Mouse (Mus musculus) spleen, adult 18-20 months (tissue): ENCODE measurements around the gene Rmnd1.

Experiments
- DNase-seq, 2 experiments: peaks; one replicate each; pipeline ENCODE4 v3.0.0; 2022; ENCODE audit warnings: mixed read lengths in 2 of 2

The Rmnd1 gene

GRCm38 (mm10) chr10:4390550-4390949, 41.6 kb downstream of the Rmnd1 start:
- DNase-seq, result no peak

GRCm38 (mm10) chr10:4389461-4390112, 42.6 kb downstream of the Rmnd1 start:
- DNase-seq, result no peak

- no peak for DNase-seq
These were observed 43.2 kb downstream of the Rmnd1 start for GRCm38 (mm10) chr10:4389036-4389435.

- DNase-seq, result no peak
These were observed 43.8 kb downstream of the Rmnd1 start for GRCm38 (mm10) chr10:4388384-4388745.

GRCm38 (mm10) chr10:4387701-4388383, 44.3 kb downstream of the Rmnd1 start, which contains the start of gene Zbtb2:
Zbtb2 (minus strand) TSS chr10:4388108.
- peak; percentile 57 to 62 for DNase-seq

GRCm38 (mm10) chr10:4386609-4387591, 45.3 kb downstream of the Rmnd1 start:
- DNase-seq, result peak; percentile 92 to 93

GRCm38 (mm10) chr10:4384244-4384643, 47.9 kb downstream of the Rmnd1 start:
- no peak for DNase-seq

GRCm38 (mm10) chr10:4380748-4381147, 51.4 kb downstream of the Rmnd1 start:
- DNase-seq, result no peak

- no peak for DNase-seq
These were observed 55.3 kb downstream of the Rmnd1 start for GRCm38 (mm10) chr10:4376931-4377330.

- no peak for DNase-seq
These were observed 55.7 kb downstream of the Rmnd1 start for GRCm38 (mm10) chr10:4376461-4376860.

GRCm38 (mm10) chr10:4375267-4375666, 56.9 kb downstream of the Rmnd1 start:
- DNase-seq, result no peak

GRCm38 (mm10) chr10:4374734-4375133, 57.5 kb downstream of the Rmnd1 start:
- no peak for DNase-seq

GRCm38 (mm10) chr10:4374239-4374638, 57.9 kb downstream of the Rmnd1 start:
- DNase-seq, result no peak

GRCm38 (mm10) chr10:4373558-4373957, 58.6 kb downstream of the Rmnd1 start:
- DNase-seq, result no peak

GRCm38 (mm10) chr10:4372011-4372410, 60.2 kb downstream of the Rmnd1 start:
- no peak for DNase-seq

- no peak for DNase-seq
These were observed 62.1 kb downstream of the Rmnd1 start for GRCm38 (mm10) chr10:4370105-4370504.

GRCm38 (mm10) chr10:4364618-4365017, 67.6 kb downstream of the Rmnd1 start:
- no peak for DNase-seq

GRCm38 (mm10) chr10:4357435-4357834, 74.8 kb downstream of the Rmnd1 start:
- no peak for DNase-seq

GRCm38 (mm10) chr10:4356640-4357039, 75.5 kb downstream of the Rmnd1 start:
- no peak for DNase-seq

- no peak for DNase-seq
These were observed 76.2 kb downstream of the Rmnd1 start for GRCm38 (mm10) chr10:4355882-4356451.

- DNase-seq, result no peak
These were observed 77.6 kb downstream of the Rmnd1 start for GRCm38 (mm10) chr10:4354371-4355260.
